8 mouse cellular contexts compared by ENCODE assay signal in the genomic region with DNA sequence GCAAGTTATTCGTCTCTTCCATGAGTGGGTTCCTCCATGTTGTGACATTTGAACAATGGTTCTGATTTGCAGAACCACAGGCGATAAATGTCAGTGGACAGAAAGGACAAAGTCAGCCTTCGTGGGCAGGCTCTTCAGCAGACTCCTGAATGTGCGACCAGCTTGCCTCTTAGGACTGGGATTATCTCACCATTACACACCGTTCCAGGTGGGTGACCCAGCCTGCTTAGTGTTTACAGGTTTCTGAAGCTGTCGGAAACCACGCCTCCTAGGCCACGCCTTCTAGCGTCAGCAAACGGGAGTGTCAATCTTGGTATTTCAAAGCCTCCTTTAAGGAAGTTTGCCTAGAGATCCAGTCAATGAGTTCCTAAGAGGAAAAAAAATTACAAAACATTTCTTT. TPM values are rescaled to one million over a fixed set of nuclear protein-coding genes. Genes with fewer than 3 reads are reported as not detected.
A peak's percentile ranks its signal among the peaks of the same experiment; 100 is the strongest.
DNase-seq lines count a peak whose midpoint lies in the region; ATAC-seq and TF ChIP-seq lines count a peak whose summit lies in the region.

No protein-coding gene starts in this region.

- peak; percentile 31; the same call in 1 of the 2 replicates for ATAC-seq in forebrain, embryonic 12.5 days (ENCODE audit: low FRiP score)

- H3K9me3 ChIP-seq in MEL (replicated peaks; ENCODE audit: insufficient read depth, low read length), result no peaks in the 10 kb centered on the region
- H3K9me3 ChIP-seq in forebrain, embryonic 12.5 days, result no peaks in the 10 kb centered on the region

- H3K27me3 ChIP-seq in MEL (ENCODE audit: control insufficient read depth in 1 of 2, insufficient read depth in 2 of 2, low read length in 2 of 2), result no peaks in the 10 kb centered on the region
- H3K27me3 ChIP-seq in forebrain, embryonic 12.5 days, result peaks cover 14% of the 10 kb centered on the region

- peaks cover 21% of the 10 kb centered on the region for H3K79me2 ChIP-seq in MEL (ENCODE audit: control insufficient read depth, insufficient read depth, low read length, poor library complexity)

- peak overlapping the region; percentile 71 for H3K27ac ChIP-seq in MEL (ENCODE audit: control insufficient read depth, low read depth, low read length)
- H3K27ac ChIP-seq in forebrain, embryonic 12.5 days, result peak overlapping the region; percentile 90
- H3K27ac ChIP-seq in layer of hippocampus, adult 2 months, result peak overlapping the region; percentile 97

- peak overlapping the region; percentile 45 for H3K9ac ChIP-seq in MEL (ENCODE audit: control insufficient read depth, low read depth, low read length, poor library complexity, severe bottlenecking)
- peak overlapping the region; percentile 91 for H3K9ac ChIP-seq in forebrain, embryonic 12.5 days

- H3K4me2 ChIP-seq in forebrain, embryonic 12.5 days, result peak overlapping the region; percentile 80

- intact Hi-C loops in heart, postnatal 36 days (cut with DNase I), result loop anchor here (2.0 to 10.0 kb wide), 3 partner anchors 66 to 654 kb away; a partner anchor contains a TSS

- TF ChIP-seq CTCF in MEL (IDR thresholded peaks at IDR 0.05 in 2 of 3, conservative IDR thresholded peaks at IDR 0.05 in 1 of 3; ENCODE audit: control insufficient read depth in 1 of 3, insufficient read depth in 1 of 3, low read depth in 2 of 3, low read length in 3 of 3, poor library complexity in 1 of 3, severe bottlenecking in 1 of 3), result no peak
- peak; percentile 60 for TF ChIP-seq CTCF in layer of hippocampus, adult 2 months (conservative IDR thresholded peaks at IDR 0.05)

- TF ChIP-seq RAD21 in MEL (IDR thresholded peaks at IDR 0.05; ENCODE audit: low read depth, low read length), result no peak

- H3K36me3 ChIP-seq in MEL (ENCODE audit: control insufficient read depth in 1 of 2, insufficient read depth in 2 of 2, low read length in 2 of 2), result peaks cover 0 to 18% of the 10 kb centered on the region in 2 experiments; a peak in 2 of 4 replicates
- peaks cover 6% of the 10 kb centered on the region for H3K36me3 ChIP-seq in forebrain, embryonic 12.5 days (replicated peaks)

- WGBS in forebrain, embryonic 12.5 days, result 1% methylated on average over 10 of the region's 10 CpGs

- peak overlapping the region; percentile 57 to 74 for H3K4me3 ChIP-seq in MEL (ENCODE audit: control insufficient read depth in 1 of 2, insufficient read depth in 1 of 2, low read depth in 2 of 2, low read length in 2 of 2)
- H3K4me3 ChIP-seq in forebrain, embryonic 12.5 days (replicated peaks), result peak overlapping the region; percentile 79
- H3K4me3 ChIP-seq in layer of hippocampus, adult 2 months, result peak overlapping the region; percentile 92

- no peak for TF ChIP-seq EP300 in MEL (IDR thresholded peaks at IDR 0.05; ENCODE audit: low read depth in 1 of 2, low read length in 2 of 2)

- DNase-seq in MEL (ENCODE audit: low read depth, low spot score), result peak; percentile 92
- peak; percentile 88 for DNase-seq in c-Kit-positive CD71-positive TER-119-positive erythroid progenitor cells, embryonic 14.5 days (ENCODE audit: low spot score)
- DNase-seq in heart, postnatal 36 days, result peak; percentile 71 to 80
- DNase-seq in layer of hippocampus, adult 2 months (ENCODE audit: low spot score in 2 of 2), result peak; percentile 42 to 62
- peak; percentile 88 for DNase-seq in lung, postnatal 14 days
- peak; percentile 63 for DNase-seq in retina, adult 2 months (ENCODE audit: low read depth, low spot score)
- DNase-seq in urinary bladder, postnatal 25 days (ENCODE audit: low spot score), result peak; percentile 71

- TF ChIP-seq POLR2A in MEL (IDR thresholded peaks at IDR 0.05; ENCODE audit: control insufficient read depth in 1 of 2, insufficient read depth in 1 of 2, low read depth in 1 of 2, low read length in 2 of 2, poor library complexity in 1 of 2), result no peak; a peak in 1 of 4 replicates

- peaks cover 4 to 16% of the 10 kb centered on the region in 2 experiments for H3K4me1 ChIP-seq in MEL (ENCODE audit: control insufficient read depth in 1 of 2, insufficient read depth in 2 of 2, low read length in 2 of 2)
- H3K4me1 ChIP-seq in forebrain, embryonic 12.5 days, result peaks cover 27% of the 10 kb centered on the region

TF ChIP-seq in MEL, 35 proteins besides CTCF, POLR2A, EP300 and RAD21:
- TF ChIP-seq SIN3A (IDR thresholded peaks at IDR 0.05; ENCODE audit: low read length) (peak; percentile 25), ELF1 (IDR thresholded peaks at IDR 0.05; ENCODE audit: low read depth, low read length) (0 out of 2 replicates have a peak, but pooled peaks have one; percentile 44), MYB (IDR thresholded peaks at IDR 0.05; ENCODE audit: low read depth, low read length) (no peak), ZNF384 (IDR thresholded peaks at IDR 0.05; ENCODE audit: low read depth, low read length) (peak; percentile 28; the same call in 1 of the 2 replicates), MXI1 (IDR thresholded peaks at IDR 0.05; ENCODE audit: low read depth, low read length) (peak; percentile 15; the same call in 1 of the 2 replicates), TAL1 (IDR thresholded peaks at IDR 0.05; ENCODE audit: low read length) (no peak), NRF1 (IDR thresholded peaks at IDR 0.05; ENCODE audit: insufficient read depth, low read depth, low read length, poor library complexity, severe bottlenecking) (no peak)

RNA-seq across cellular contexts. Expression of a gene that starts 0.7 kb away (rescaled TPM):
- 43.8 and 47.6 TPM in 2 replicates for total RNA-seq in MEL (2012; rRNA removed)
- polyA plus RNA-seq in MEL (2012; ENCODE audit: insufficient read depth in 1 of 2, insufficient read length in 2 of 2, low read depth in 1 of 2, low replicate concordance in 2 of 2, missing spikeins in 1 of 2), result 100 to 1,000 TPM in 1 of 2 experiments, 10 to 100 TPM in 1; 47.5 to 395 TPM
- 86.8 and 89.7 TPM in 2 replicates for polyA plus RNA-seq in forebrain, embryonic 12.5 days (2016; fragmentation: Nextera tagmentation; extraction: Ambion mirVana)
- total RNA-seq in heart, postnatal 36 days (2021), result 100 to 1,000 TPM; 107 to 111 TPM
- 100 to 1,000 TPM; 141 to 144 TPM for total RNA-seq in layer of hippocampus, adult 2 months (2021)

Comparison
In these comparisons a context has a peak if more than half of its experiments do, and no peak if none do; other contexts are left out.
1. Peak in every context shown above with its lines: DNase-seq, ATAC-seq, H3K4me3 ChIP-seq and H3K27ac ChIP-seq.